Mouse (Mus musculus) bone marrow, adult 2 months (tissue): ENCODE data around the gene Pde10a. TPM values are rescaled to one million over a fixed set of nuclear protein-coding genes. Genes with fewer than 3 reads are reported as not detected.

Source experiments
- H3K27ac ChIP-seq: fragments of 200-500 bp; 2 replicates; pipeline ENCODE4 v1.5.1; 2012; ENCODE audit warnings: low read depth, mild to moderate bottlenecking, control low read depth, inconsistent platforms, low read length; ENCODE audit not compliant: control insufficient read depth, poor library complexity, insufficient read depth
- H3K4me1 ChIP-seq: fragments of 200-500 bp; 2 replicates; pipeline ENCODE4 v1.6.1; 2011; ENCODE audit warnings: low read length; ENCODE audit not compliant: control insufficient read depth, insufficient read depth
- H3K4me3 ChIP-seq: fragments of 200-500 bp; replicated peaks from 2 replicates; pipeline ENCODE3; 2011; ENCODE audit warnings: mild to moderate bottlenecking, low read depth, low read length, control low read depth; ENCODE audit not compliant: control insufficient read depth
- CTCF ChIP-seq: fragments of 200-500 bp; IDR thresholded peaks from 2 replicates; pipeline ENCODE4 v1.5.1; 2011; ENCODE audit warnings: low read length, control low read depth; ENCODE audit not compliant: control insufficient read depth, insufficient read depth
- POLR2A ChIP-seq: fragments of 200-500 bp; IDR thresholded peaks from 2 replicates; pipeline ENCODE4 v1.6.1; 2011; ENCODE audit warnings: low read depth, mild to moderate bottlenecking, control low read depth, low read length, borderline replicate concordance; ENCODE audit not compliant: control insufficient read depth
- WGBS: fragments of 180-500 bp; shearing (Covaris S2); methylation state at CpG from one replicate; pipeline ENCODE4 v1.1.7; 2018; 5-methylcytosine and 5-hydroxymethylcytosine counted together
- polyA plus RNA-seq: library from polyadenylated mRNA; stranded (reverse); fragments of >200 nt; gene quantifications from 2 replicates; pipeline ENCODE4 v1.2.4, GENCODE M21; 2011; ENCODE audit warnings: low replicate concordance; ENCODE audit not compliant: missing spikeins, insufficient read depth, insufficient read length

Gene Pde10a
- polyA plus RNA-seq, 1 experiment = 5.5 TPM

- TF ChIP-seq CTCF (peak; percentile 50; the same call in 1 of the 2 replicates), POLR2A (no peak)
- WGBS = 44% methylated on average over 3 of the region's 3 CpGs
- no peaks in the 10 kb centered on the region for H3K4me1 ChIP-seq
- H3K4me3 ChIP-seq = no peak overlapping the region
- no peak overlapping the region for H3K27ac ChIP-seq
Observed at GRCm38 (mm10) chr17:8533828-8534227, 8.7 kb downstream of the Pde10a start.

GRCm38 (mm10) chr17:8536522-8536921 is 11.3 kb downstream of the Pde10a start:
- H3K4me3 ChIP-seq = no peak overlapping the region
- H3K4me1 ChIP-seq = no peaks in the 10 kb centered on the region
- TF ChIP-seq POLR2A (no peak), CTCF (no peak)
- H3K27ac ChIP-seq = no peak overlapping the region
- WGBS = 75% methylated on average over 6 of the region's 6 CpGs

GRCm38 (mm10) chr17:8538102-8538501 is 12.9 kb downstream of the Pde10a start:
- WGBS = 66% methylated on average over 3 of the region's 3 CpGs

GRCm38 (mm10) chr17:8541974-8542538 is 16.9 kb downstream of the Pde10a start:
- WGBS = 83% methylated on average over 14 of the region's 14 CpGs
- no peak overlapping the region for H3K27ac ChIP-seq

More at GRCm38 (mm10) chr17:8538102-8538501, 12.9 kb downstream of the Pde10a start:
- no peaks in the 10 kb centered on the region for H3K4me1 ChIP-seq
- no peak overlapping the region for H3K27ac ChIP-seq
- no peak overlapping the region for H3K4me3 ChIP-seq
- TF ChIP-seq POLR2A = no peak
- TF ChIP-seq CTCF = no peak; the same call in 1 of the 2 replicates

GRCm38 (mm10) chr17:8546366-8546765 is 21.2 kb downstream of the Pde10a start:
- no peak overlapping the region for H3K27ac ChIP-seq
- 83% methylated on average over 9 of the region's 9 CpGs for WGBS
- H3K4me1 ChIP-seq = no peaks in the 10 kb centered on the region; the same call in 1 of the 2 replicates
- TF ChIP-seq POLR2A (no peak), CTCF (no peak)
- H3K4me3 ChIP-seq = no peak overlapping the region

More at GRCm38 (mm10) chr17:8541974-8542538, 16.9 kb downstream of the Pde10a start:
- Histone ChIP-seq H3K4me3 (no peak overlapping the region), H3K4me1 (no peaks in the 10 kb centered on the region; the same call in 1 of the 2 replicates)
- TF ChIP-seq POLR2A (no peak), CTCF (no peak)

GRCm38 (mm10) chr17:8548733-8549132 is 23.6 kb downstream of the Pde10a start:
- no peak for TF ChIP-seq CTCF
- TF ChIP-seq POLR2A = no peak
- no peaks in the 10 kb centered on the region; the same call in 1 of the 2 replicates for H3K4me1 ChIP-seq
- 74% methylated on average over 4 of the region's 4 CpGs for WGBS
- H3K27ac ChIP-seq = no peak overlapping the region
- no peak overlapping the region for H3K4me3 ChIP-seq

- TF ChIP-seq CTCF (no peak), POLR2A (no peak)
- 69% methylated on average over 3 of the region's 3 CpGs for WGBS
- H3K4me1 ChIP-seq = no peaks in the 10 kb centered on the region
Observed at GRCm38 (mm10) chr17:8551641-8552040, 26.5 kb downstream of the Pde10a start.

GRCm38 (mm10) chr17:8552346-8553035 is 27.3 kb downstream of the Pde10a start:
- Histone ChIP-seq H3K4me3 (no peak overlapping the region), H3K27ac (no peak overlapping the region), H3K4me1 (no peaks in the 10 kb centered on the region)
- 68% methylated on average over 8 of the region's 8 CpGs for WGBS
- TF ChIP-seq CTCF (no peak), POLR2A (no peak)

More at GRCm38 (mm10) chr17:8551641-8552040, 26.5 kb downstream of the Pde10a start:
- H3K4me3 ChIP-seq = no peak overlapping the region
- H3K27ac ChIP-seq = no peak overlapping the region

- 71% methylated on average over 3 of the region's 3 CpGs for WGBS
- TF ChIP-seq POLR2A = no peak
- TF ChIP-seq CTCF = no peak
Observed at GRCm38 (mm10) chr17:8553601-8554000, 28.4 kb downstream of the Pde10a start.

More at GRCm38 (mm10) chr17:8553601-8554000, 28.4 kb downstream of the Pde10a start:
- Histone ChIP-seq H3K4me3 (no peak overlapping the region), H3K4me1 (no peaks in the 10 kb centered on the region), H3K27ac (no peak overlapping the region)
